18 mouse cellular contexts compared by ENCODE assay signal in the genomic region with DNA sequence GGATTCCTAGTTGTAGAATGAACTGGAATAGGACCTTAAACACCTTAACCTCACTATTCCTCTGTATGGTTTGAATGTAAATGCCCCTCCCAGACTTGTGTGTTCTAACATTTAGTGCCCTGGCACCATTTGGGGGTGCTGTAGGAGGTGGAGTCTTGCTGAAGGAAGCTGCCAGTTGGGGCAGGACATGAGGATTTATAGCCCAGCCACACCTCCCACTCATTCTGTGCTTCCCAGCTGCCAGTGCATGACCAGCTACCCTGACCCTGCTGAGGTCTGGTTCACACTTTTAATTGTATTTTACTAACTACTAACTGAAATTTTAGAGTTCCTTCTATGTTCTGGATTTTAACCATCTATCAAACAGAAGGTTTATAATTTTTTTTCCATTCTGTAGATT.
"Had no signal": no experiment of that assay in that cellular context is flagged by ENCODE, and none has a peak within 500 bp of the region (broad histone marks: within the 10 kb centered on the region; RNA-seq: fewer than 3 reads in every experiment).

No protein-coding gene starts in this region.

- ATAC-seq: midbrain, embryonic 13.5 days; midbrain, embryonic 15.5 days had no signal

- H3K27ac ChIP-seq: midbrain, embryonic 10.5 days; midbrain, embryonic 13.5 days; midbrain, embryonic 15.5 days; neural tube, embryonic 13.5 days; neural tube, embryonic 15.5 days had no signal

- H3K9me3 ChIP-seq: midbrain, embryonic 10.5 days; midbrain, embryonic 13.5 days; midbrain, embryonic 15.5 days; neural tube, embryonic 13.5 days; neural tube, embryonic 15.5 days had no signal

- H3K36me3 ChIP-seq: midbrain, embryonic 10.5 days; midbrain, embryonic 15.5 days had no signal

- H3K9ac ChIP-seq: lung, embryonic 14.5 days; midbrain, embryonic 13.5 days; midbrain, embryonic 15.5 days; neural tube, embryonic 13.5 days; neural tube, embryonic 15.5 days had no signal

- H3K27me3 ChIP-seq: midbrain, embryonic 13.5 days; midbrain, embryonic 15.5 days; neural tube, embryonic 13.5 days; neural tube, embryonic 15.5 days had no signal

- H3K4me1 ChIP-seq: midbrain, embryonic 10.5 days; midbrain, embryonic 13.5 days; midbrain, embryonic 15.5 days; neural tube, embryonic 13.5 days; neural tube, embryonic 15.5 days had no signal

- H3K4me2 ChIP-seq: lung, embryonic 14.5 days; midbrain, embryonic 13.5 days; midbrain, embryonic 15.5 days; neural tube, embryonic 13.5 days; neural tube, embryonic 15.5 days had no signal

- H3K4me3 ChIP-seq: midbrain, embryonic 10.5 days; midbrain, embryonic 13.5 days; midbrain, embryonic 15.5 days; myocyte; neural tube, embryonic 13.5 days; neural tube, embryonic 15.5 days had no signal

- DNase-seq: lung, adult 18-20 months; lung, embryonic 14.5 days; lung, postnatal 10 days; lung, postnatal 4 days; retina, postnatal 1 day; right cerebral cortex, adult 18-20 months; right cerebral cortex, postnatal 25 days; right cerebral cortex, postnatal 4 days; spleen, adult 18-20 months; thymus, adult 18-20 months; thymus, postnatal 14 days; thymus, postnatal 36 days had no signal
